Comparison of ENCODE assay signal across 16 mouse cellular contexts in genomic region chr3:95732297-95732696, GRCm38 (mm10). TPM values are rescaled to one million over a fixed set of nuclear protein-coding genes. Genes with fewer than 3 reads are reported as not detected.
DNase-seq lines count a peak whose midpoint lies in the region; ATAC-seq and TF ChIP-seq lines count a peak whose summit lies in the region.
"Had no signal": no experiment of that assay in that cellular context is flagged by ENCODE, and none has a peak within 500 bp of the region (broad histone marks: within the 10 kb centered on the region; RNA-seq: fewer than 3 reads in every experiment).

No protein-coding gene starts in this region.

- no peak for TF ChIP-seq CTCF in liver, adult 2 months (IDR thresholded peaks at IDR 0.05; ENCODE audit: low read depth, low read length)

- no peak overlapping the region for H3K9ac ChIP-seq in heart, embryonic 12.5 days
- no peak overlapping the region for H3K9ac ChIP-seq in liver, adult 2 months (ENCODE audit: low read depth, low read length)
- H3K9ac ChIP-seq: embryonic facial prominence, embryonic 15.5 days; liver, embryonic 13.5 days; neural tube, embryonic 13.5 days had no signal

- H3K79me2 ChIP-seq in liver, adult 2 months (ENCODE audit: control insufficient read depth, insufficient read depth, low read length) = no peaks in the 10 kb centered on the region

- H3K36me3 ChIP-seq in heart, embryonic 12.5 days = peaks cover 40% of the 10 kb centered on the region
- H3K36me3 ChIP-seq in liver, adult 2 months (ENCODE audit: control insufficient read depth, insufficient read depth, low read length) = no peaks in the 10 kb centered on the region
- H3K36me3 ChIP-seq: embryonic facial prominence, embryonic 15.5 days had no signal

- intact Hi-C loops in heart, postnatal 25 days (cut with DNase I) = no loop called here

- WGBS in heart, embryonic 12.5 days = 92% methylated on average over 9 of the region's 9 CpGs
- 76% methylated on average over 9 of the region's 9 CpGs for WGBS in liver, adult 2 months

- H3K9me3 ChIP-seq in heart, embryonic 12.5 days (replicated peaks) = no peaks in the 10 kb centered on the region
- H3K9me3 ChIP-seq: embryonic facial prominence, embryonic 15.5 days; liver, embryonic 13.5 days; neural tube, embryonic 13.5 days had no signal

- H3K4me1 ChIP-seq in heart, embryonic 12.5 days (replicated peaks) = peaks cover 35% of the 10 kb centered on the region
- peaks cover 6% of the 10 kb centered on the region; the same call in 1 of the 2 replicates for H3K4me1 ChIP-seq in liver, adult 2 months (ENCODE audit: control insufficient read depth, insufficient read depth, low read length)
- H3K4me1 ChIP-seq: neural tube, embryonic 13.5 days had no signal

- H3K27ac ChIP-seq in heart, embryonic 12.5 days (ENCODE audit: poor library complexity, severe bottlenecking) = peak overlapping the region; percentile 31
- H3K27ac ChIP-seq in liver, adult 2 months (replicated peaks; ENCODE audit: insufficient read depth, low read depth, low read length) = peak overlapping the region; percentile 62
- H3K27ac ChIP-seq: embryonic facial prominence, embryonic 15.5 days; neural tube, embryonic 13.5 days had no signal

- H3K4me3 ChIP-seq in heart, embryonic 12.5 days = no peak overlapping the region
- no peak overlapping the region for H3K4me3 ChIP-seq in liver, adult 2 months (ENCODE audit: insufficient read depth, low read depth, low read length)
- H3K4me3 ChIP-seq: embryonic facial prominence, embryonic 15.5 days; liver, embryonic 13.5 days; neural tube, embryonic 13.5 days had no signal

- DNase-seq in heart, postnatal 25 days (ENCODE audit: low spot score) = no peak
- no peak for DNase-seq in liver, adult 2 months (ENCODE audit: extremely low read depth, low read depth, low spot score)
- DNase-seq in liver = no peak
- DNase-seq in right cerebral cortex, adult 18-20 months = peak; percentile 18
- no peak for DNase-seq in right cerebral cortex, postnatal 25 days
- DNase-seq in lung, postnatal 36 days = peak; percentile 17
- DNase-seq: cerebellum, adult 9-11 months; gastrocnemius, postnatal 25 days; liver, embryonic 13.5 days; right cerebral cortex, postnatal 14 days; thymus, postnatal 4 days had no signal

- ATAC-seq in heart, embryonic 12.5 days (ENCODE audit: insufficient number of reproducible peaks, low FRiP score) = no peak
- ATAC-seq in erythroblast, adult 5-6 weeks (replicated peaks; ENCODE audit: low FRiP score, poor library complexity, severe bottlenecking) = no peak

- no peak for TF ChIP-seq POLR2A in liver, adult 2 months (IDR thresholded peaks at IDR 0.05; ENCODE audit: extremely low read depth, insufficient read depth, low read length)

- H3K27me3 ChIP-seq in heart, embryonic 12.5 days (replicated peaks) = no peaks in the 10 kb centered on the region
- no peaks in the 10 kb centered on the region for H3K27me3 ChIP-seq in liver, adult 2 months (ENCODE audit: control insufficient read depth, insufficient read depth, low read length)
- H3K27me3 ChIP-seq: embryonic facial prominence, embryonic 15.5 days; liver, embryonic 13.5 days; neural tube, embryonic 13.5 days had no signal

- 0 out of 2 replicates have a peak overlapping the region, but pooled peaks have one; percentile 22 for H3K4me2 ChIP-seq in heart, embryonic 12.5 days
- H3K4me2 ChIP-seq: embryonic facial prominence, embryonic 15.5 days; liver, embryonic 13.5 days; neural tube, embryonic 13.5 days had no signal

RNA-seq across cellular contexts. Expression of gene Ecm1, which starts 7.1 kb away (rescaled TPM):
- 82.4 and 90.1 TPM in 2 replicates for polyA plus RNA-seq in heart, embryonic 12.5 days (2016; fragmentation: Nextera tagmentation; extraction: Ambion mirVana)
- total RNA-seq in heart, postnatal 25 days (2021) = 10 to 100 TPM; 52.1 to 60.8 TPM
- total RNA-seq in liver, adult 2 months (2014; rRNA removed) = 48.1 and 87.7 TPM in 2 replicates
- polyA plus RNA-seq in liver, adult 2 months (2012; rRNA removed) = 354 and 374 TPM in 2 replicates
- total RNA-seq in erythroblast, adult 5-6 weeks (2015; ENCODE audit: low replicate concordance) = not detected in 2 replicates
- total RNA-seq in erythroblast, adult 5-6 weeks (2017; ENCODE audit: low replicate concordance) = 0.42 and 1.1 TPM in 2 replicates

RNA-seq across cellular contexts. Expression of gene Tars2, which starts 27.7 kb away (rescaled TPM):
- 43.6 TPM in 2 replicates for polyA plus RNA-seq in heart, embryonic 12.5 days (2016; fragmentation: Nextera tagmentation; extraction: Ambion mirVana)
- total RNA-seq in heart, postnatal 25 days (2021) = 10 to 100 TPM; 46.6 to 49.4 TPM
- 18.9 and 22.2 TPM in 2 replicates for total RNA-seq in liver, adult 2 months (2014; rRNA removed)
- polyA plus RNA-seq in liver, adult 2 months (2012; rRNA removed) = 24.6 and 26.5 TPM in 2 replicates
- total RNA-seq in erythroblast, adult 5-6 weeks (2015; ENCODE audit: low replicate concordance) = 3.7 and 15.3 TPM in 2 replicates
- total RNA-seq in erythroblast, adult 5-6 weeks (2017; ENCODE audit: low replicate concordance) = 3.1 and 7.2 TPM in 2 replicates

RNA-seq across cellular contexts. Expression of gene Adamtsl4, which starts 44.6 kb away (rescaled TPM):
- 4.3 and 4.9 TPM in 2 replicates for polyA plus RNA-seq in heart, embryonic 12.5 days (2016; fragmentation: Nextera tagmentation; extraction: Ambion mirVana)
- 10 to 100 TPM; 52.6 to 64.6 TPM for total RNA-seq in heart, postnatal 25 days (2021)
- total RNA-seq in liver, adult 2 months (2014; rRNA removed) = 0.55 and 1.6 TPM in 2 replicates
- polyA plus RNA-seq in liver, adult 2 months (2012; rRNA removed) = 2.5 and 4.7 TPM in 2 replicates
- total RNA-seq in erythroblast, adult 5-6 weeks (2015; ENCODE audit: low replicate concordance) = not detected in 2 replicates
- total RNA-seq in erythroblast, adult 5-6 weeks (2017; ENCODE audit: low replicate concordance) = not detected in 2 replicates
- total RNA-seq: megakaryocyte-erythroid progenitor cell, adult 5-6 weeks had no signal

Comparison
In these comparisons a context has a peak if more than half of its experiments do, and no peak if none do; other contexts are left out.
1. DNase-seq: peak in right cerebral cortex, adult 18-20 months (single experiment) and lung, postnatal 36 days (single experiment); none in heart, postnatal 25 days (single experiment), liver, adult 2 months (single experiment), liver (single experiment) and right cerebral cortex, postnatal 25 days (single experiment).
2. RNA of gene Ecm1, which starts 7.1 kb away (total RNA-seq): 52.1 to 60.8 TPM in heart, postnatal 25 days and 48.1 to 87.7 TPM in liver, adult 2 months; 0.42 to 1.1 TPM in erythroblast, adult 5-6 weeks; every median in the first group is over 10 times any median in the second.
3. RNA of gene Adamtsl4, which starts 44.6 kb away (total RNA-seq): 52.6 to 64.6 TPM in heart, postnatal 25 days; 0.55 to 1.6 TPM in liver, adult 2 months and not detected in erythroblast, adult 5-6 weeks; every median in the first group is over 10 times any median in the second.